Comparison of ENCODE assay signal across 20 mouse cellular contexts in genomic region chr3:95519315-95519714, GRCm38 (mm10). TPM values are rescaled to one million over a fixed set of nuclear protein-coding genes. Genes with fewer than 3 reads are reported as not detected.
DNase-seq lines count a peak whose midpoint lies in the region; ATAC-seq and TF ChIP-seq lines count a peak whose summit lies in the region.
"Had no signal": no experiment of that assay in that cellular context is flagged by ENCODE, and none has a peak within 500 bp of the region (broad histone marks: within the 10 kb centered on the region; RNA-seq: fewer than 3 reads in every experiment).

No protein-coding gene starts in this region.

- WGBS in heart, embryonic 13.5 days: 61% methylated on average over 2 of the region's 2 CpGs
- 74% methylated on average over 2 of the region's 2 CpGs for WGBS in embryonic facial prominence, embryonic 10.5 days

- H3K4me3 ChIP-seq in heart, embryonic 13.5 days: no peak overlapping the region
- H3K4me3 ChIP-seq in E14TG2a.4 (replicated peaks; ENCODE audit: low read length): 0 out of 2 replicates have a peak overlapping the region, but pooled peaks have one; percentile 0
- H3K4me3 ChIP-seq in embryonic facial prominence, embryonic 10.5 days: no peak overlapping the region
- H3K4me3 ChIP-seq: embryonic facial prominence, embryonic 15.5 days; limb, embryonic 12.5 days; neural tube, embryonic 13.5 days had no signal

- H3K27me3 ChIP-seq in heart, embryonic 13.5 days (replicated peaks): no peaks in the 10 kb centered on the region
- no peaks in the 10 kb centered on the region for H3K27me3 ChIP-seq in E14TG2a.4 (ENCODE audit: insufficient read depth, low read length)
- H3K27me3 ChIP-seq in embryonic facial prominence, embryonic 10.5 days (replicated peaks; ENCODE audit: low read depth, poor library complexity, severe bottlenecking): no peaks in the 10 kb centered on the region
- H3K27me3 ChIP-seq: embryonic facial prominence, embryonic 15.5 days; limb, embryonic 12.5 days; neural tube, embryonic 13.5 days had no signal

- no peak for TF ChIP-seq CTCF in E14TG2a.4 (conservative IDR thresholded peaks at IDR 0.05; ENCODE audit: low read length)

- no peaks in the 10 kb centered on the region for H3K36me3 ChIP-seq in heart, embryonic 13.5 days
- H3K36me3 ChIP-seq in E14TG2a.4 (ENCODE audit: insufficient read depth, low read length): no peaks in the 10 kb centered on the region
- H3K36me3 ChIP-seq in embryonic facial prominence, embryonic 10.5 days (replicated peaks): no peaks in the 10 kb centered on the region
- H3K36me3 ChIP-seq: embryonic facial prominence, embryonic 15.5 days; limb, embryonic 12.5 days; neural tube, embryonic 13.5 days had no signal

- H3K9ac ChIP-seq in heart, embryonic 13.5 days: no peak overlapping the region
- H3K9ac ChIP-seq: embryonic facial prominence, embryonic 15.5 days; limb, embryonic 12.5 days; neural tube, embryonic 13.5 days had no signal

- ATAC-seq in heart, embryonic 13.5 days (ENCODE audit: extremely low read depth, insufficient number of reproducible peaks, low FRiP score, low TSS enrichment): peak; percentile 37; the same call in 1 of the 2 replicates
- peak; percentile 75 for ATAC-seq in erythroblast, adult 5-6 weeks (replicated peaks; ENCODE audit: low FRiP score, poor library complexity, severe bottlenecking)
- ATAC-seq in megakaryocyte progenitor cell, adult 5-6 weeks (replicated peaks; ENCODE audit: poor library complexity): peak; percentile 37

- H3K9me3 ChIP-seq in heart, embryonic 13.5 days: no peaks in the 10 kb centered on the region
- no peaks in the 10 kb centered on the region for H3K9me3 ChIP-seq in E14TG2a.4 (ENCODE audit: low read length)
- H3K9me3 ChIP-seq in embryonic facial prominence, embryonic 10.5 days: no peaks in the 10 kb centered on the region
- H3K9me3 ChIP-seq: embryonic facial prominence, embryonic 15.5 days; limb, embryonic 12.5 days; neural tube, embryonic 13.5 days had no signal

- DNase-seq in heart, adult 18-20 months: no peak
- no peak for DNase-seq in thymus, postnatal 10 days (ENCODE audit: low spot score in 2 of 2)
- DNase-seq in embryonic facial prominence, embryonic 10.5 days (ENCODE audit: low spot score): no peak
- no peak for DNase-seq in urinary bladder, postnatal 10 days (ENCODE audit: low spot score)
- DNase-seq: adrenal gland, adult 8-10 months; cerebellum, adult 2 months; kidney, adult 18-20 months; midbrain, embryonic 14.5 days; right cerebral cortex, adult 18-20 months had no signal

- H3K4me2 ChIP-seq in heart, embryonic 13.5 days: no peak overlapping the region
- H3K4me2 ChIP-seq: embryonic facial prominence, embryonic 15.5 days; limb, embryonic 12.5 days; neural tube, embryonic 13.5 days had no signal

- H3K27ac ChIP-seq in heart, embryonic 13.5 days (replicated peaks): peak overlapping the region; percentile 39; the same call in 1 of the 2 replicates
- H3K27ac ChIP-seq in embryonic facial prominence, embryonic 10.5 days (replicated peaks): no peak overlapping the region
- H3K27ac ChIP-seq: embryonic facial prominence, embryonic 15.5 days; limb, embryonic 12.5 days; neural tube, embryonic 13.5 days had no signal

- H3K4me1 ChIP-seq in heart, embryonic 13.5 days: peaks cover 21% of the 10 kb centered on the region
- peaks cover 45% of the 10 kb centered on the region for H3K4me1 ChIP-seq in E14TG2a.4 (replicated peaks; ENCODE audit: low read depth, low read length)
- peaks cover 13% of the 10 kb centered on the region for H3K4me1 ChIP-seq in embryonic facial prominence, embryonic 10.5 days
- H3K4me1 ChIP-seq: neural tube, embryonic 13.5 days had no signal

RNA-seq across cellular contexts. Expression of gene Ctss, which starts 7.3 kb away (rescaled TPM):
- 12.3 and 13.4 TPM in 2 replicates for polyA plus RNA-seq in heart, embryonic 13.5 days (2015; fragmentation: Nextera tagmentation; extraction: Ambion mirVana)
- total RNA-seq in heart, adult 18-20 months (2021): 10 to 100 TPM; 18.2 to 24.3 TPM
- 96.5 and 125 TPM in 2 replicates for total RNA-seq in erythroblast, adult 5-6 weeks (2015; ENCODE audit: low replicate concordance)
- 142 and 143 TPM in 2 replicates for total RNA-seq in erythroblast, adult 5-6 weeks (2017; ENCODE audit: low replicate concordance)
- total RNA-seq in megakaryocyte progenitor cell, adult 5-6 weeks (2015): 43.7 and 64.7 TPM in 2 replicates
- 73.6 and 105 TPM in 2 replicates for total RNA-seq in megakaryocyte progenitor cell, adult 5-6 weeks (2017)
- 3.4 and 4.3 TPM in 2 replicates for polyA plus RNA-seq in embryonic facial prominence, embryonic 10.5 days (2016; fragmentation: Nextera tagmentation; extraction: Ambion mirVana)
- polyA plus RNA-seq: C2C12 had no signal

RNA-seq across cellular contexts. Expression of gene Ctsk, which starts 20.3 kb away (rescaled TPM):
- polyA plus RNA-seq in heart, embryonic 13.5 days (2015; fragmentation: Nextera tagmentation; extraction: Ambion mirVana): 15.5 and 17.0 TPM in 2 replicates
- 1 to 10 TPM; 5.5 to 7.4 TPM for total RNA-seq in heart, adult 18-20 months (2021)
- total RNA-seq in erythroblast, adult 5-6 weeks (2015; ENCODE audit: low replicate concordance): 5.2 TPM in 1 of 2 replicates, not detected in the other
- total RNA-seq in erythroblast, adult 5-6 weeks (2017; ENCODE audit: low replicate concordance): 1.0 TPM in 1 of 2 replicates, not detected in the other
- total RNA-seq in megakaryocyte progenitor cell, adult 5-6 weeks (2015): 0.17 and 0.49 TPM in 2 replicates
- total RNA-seq in megakaryocyte progenitor cell, adult 5-6 weeks (2017): not detected in 2 replicates
- 3.4 and 5.5 TPM in 2 replicates for polyA plus RNA-seq in embryonic facial prominence, embryonic 10.5 days (2016; fragmentation: Nextera tagmentation; extraction: Ambion mirVana)

RNA-seq across cellular contexts. Expression of gene Hormad1, which starts 40.2 kb away (rescaled TPM):
- not detected in 2 replicates for polyA plus RNA-seq in heart, embryonic 13.5 days (2015; fragmentation: Nextera tagmentation; extraction: Ambion mirVana)
- total RNA-seq in heart, adult 18-20 months (2021): not detected
- total RNA-seq in erythroblast, adult 5-6 weeks (2015; ENCODE audit: low replicate concordance): not detected in 2 replicates
- not detected in 2 replicates for total RNA-seq in erythroblast, adult 5-6 weeks (2017; ENCODE audit: low replicate concordance)
- not detected in 2 replicates for total RNA-seq in megakaryocyte progenitor cell, adult 5-6 weeks (2015)
- not detected in 2 replicates for total RNA-seq in megakaryocyte progenitor cell, adult 5-6 weeks (2017)
- not detected in 2 replicates for polyA plus RNA-seq in embryonic facial prominence, embryonic 10.5 days (2016; fragmentation: Nextera tagmentation; extraction: Ambion mirVana)
- total RNA-seq: adrenal gland, adult 8-10 months; gastrocnemius, adult 18-20 months; layer of hippocampus, postnatal 14 days had no signal
- polyA plus RNA-seq: C2C12; cerebellum, adult 2 months; embryonic facial prominence, embryonic 15.5 days; heart, postnatal 0 days; limb, embryonic 12.5 days; midbrain, embryonic 14.5 days; neural tube, embryonic 13.5 days had no signal
